Mouse (Mus musculus): ENCODE data around the gene Tesc. TPM values are rescaled to one million over a fixed set of nuclear protein-coding genes. Genes with fewer than 3 reads are reported as not detected.

Gene Tesc
- polyA plus RNA-seq, 1 experiment = 6.1 TPM

GRCm38 (mm10) chr5:118073213-118073773 lies 45.8 kb downstream of the Tesc start:
- 89% methylated on average over 15 of the region's 15 CpGs for WGBS
- TF ChIP-seq CTCF (IDR thresholded peaks at IDR 0.05; ENCODE audit: insufficient read depth, low read length) (no peak), POLR2A (IDR thresholded peaks at IDR 0.05; ENCODE audit: borderline replicate concordance, extremely low read depth, low read depth, low read length) (no peak)
- Histone ChIP-seq H3K4me3 (replicated peaks; ENCODE audit: extremely low read depth, low read depth, low read length) (no peak overlapping the region), H3K4me1 (ENCODE audit: control insufficient read depth, insufficient read depth, low read length) (no peaks in the 10 kb centered on the region; the same call in 1 of the 2 replicates)
- no peak for DNase-seq

GRCm38 (mm10) chr5:118076721-118077592 lies 49.4 kb downstream of the Tesc start:
- TF ChIP-seq CTCF (IDR thresholded peaks at IDR 0.05; ENCODE audit: insufficient read depth, low read length) (no peak), POLR2A (IDR thresholded peaks at IDR 0.05; ENCODE audit: borderline replicate concordance, extremely low read depth, low read depth, low read length) (no peak)
- Histone ChIP-seq H3K4me1 (ENCODE audit: control insufficient read depth, insufficient read depth, low read length) (peaks cover 6% of the 10 kb centered on the region), H3K4me3 (replicated peaks; ENCODE audit: extremely low read depth, low read depth, low read length) (no peak overlapping the region)
- 72% methylated on average over 15 of the region's 15 CpGs for WGBS
- no peak for DNase-seq

- WGBS = 79% methylated on average over 6 of the region's 6 CpGs
- H3K4me3 ChIP-seq (replicated peaks; ENCODE audit: extremely low read depth, low read depth, low read length) = no peak overlapping the region
- no peak for DNase-seq
- no peak for TF ChIP-seq CTCF (IDR thresholded peaks at IDR 0.05; ENCODE audit: insufficient read depth, low read length)
- H3K4me1 ChIP-seq (ENCODE audit: control insufficient read depth, insufficient read depth, low read length) = peaks cover 15% of the 10 kb centered on the region
These were observed 51.0 kb downstream of the Tesc start for GRCm38 (mm10) chr5:118078550-118078949.

- TF ChIP-seq POLR2A (IDR thresholded peaks at IDR 0.05; ENCODE audit: borderline replicate concordance, extremely low read depth, low read depth, low read length) (no peak), CTCF (IDR thresholded peaks at IDR 0.05; ENCODE audit: insufficient read depth, low read length) (no peak)
- no peak overlapping the region for H3K4me3 ChIP-seq (replicated peaks; ENCODE audit: extremely low read depth, low read depth, low read length)
- DNase-seq = no peak
- 76% methylated on average over 6 of the region's 6 CpGs for WGBS
- H3K4me1 ChIP-seq (ENCODE audit: control insufficient read depth, insufficient read depth, low read length) = peaks cover 21% of the 10 kb centered on the region
These were observed 51.8 kb downstream of the Tesc start for GRCm38 (mm10) chr5:118079354-118079753.

GRCm38 (mm10) chr5:118079839-118080250 lies 52.3 kb downstream of the Tesc start:
- TF ChIP-seq POLR2A (IDR thresholded peaks at IDR 0.05; ENCODE audit: borderline replicate concordance, extremely low read depth, low read depth, low read length) (no peak), CTCF (IDR thresholded peaks at IDR 0.05; ENCODE audit: insufficient read depth, low read length) (no peak)
- H3K4me1 ChIP-seq (ENCODE audit: control insufficient read depth, insufficient read depth, low read length) = peaks cover 25% of the 10 kb centered on the region
- WGBS = 81% methylated on average over 11 of the region's 11 CpGs
- H3K4me3 ChIP-seq (replicated peaks; ENCODE audit: extremely low read depth, low read depth, low read length) = no peak overlapping the region
- DNase-seq = no peak

- Histone ChIP-seq H3K4me3 (replicated peaks; ENCODE audit: extremely low read depth, low read depth, low read length) (no peak overlapping the region), H3K4me1 (ENCODE audit: control insufficient read depth, insufficient read depth, low read length) (peaks cover 25% of the 10 kb centered on the region)
- 77% methylated on average over 9 of the region's 9 CpGs for WGBS
- TF ChIP-seq CTCF (IDR thresholded peaks at IDR 0.05; ENCODE audit: insufficient read depth, low read length) (no peak), POLR2A (IDR thresholded peaks at IDR 0.05; ENCODE audit: borderline replicate concordance, extremely low read depth, low read depth, low read length) (no peak)
- DNase-seq = no peak
These were observed 53.9 kb downstream of the Tesc start for GRCm38 (mm10) chr5:118081374-118081949.

GRCm38 (mm10) chr5:118081996-118082395 lies 54.5 kb downstream of the Tesc start:
- no peak for DNase-seq
- no peak for TF ChIP-seq POLR2A (IDR thresholded peaks at IDR 0.05; ENCODE audit: borderline replicate concordance, extremely low read depth, low read depth, low read length)
- TF ChIP-seq CTCF (IDR thresholded peaks at IDR 0.05; ENCODE audit: insufficient read depth, low read length) = no peak
- Histone ChIP-seq H3K4me1 (ENCODE audit: control insufficient read depth, insufficient read depth, low read length) (peaks cover 25% of the 10 kb centered on the region), H3K4me3 (replicated peaks; ENCODE audit: extremely low read depth, low read depth, low read length) (no peak overlapping the region)
- 48% methylated on average over 6 of the region's 6 CpGs for WGBS

GRCm38 (mm10) chr5:118083060-118083638 lies 55.6 kb downstream of the Tesc start:
- WGBS = 37% methylated on average over 12 of the region's 12 CpGs
- Histone ChIP-seq H3K4me3 (replicated peaks; ENCODE audit: extremely low read depth, low read depth, low read length) (no peak overlapping the region), H3K4me1 (ENCODE audit: control insufficient read depth, insufficient read depth, low read length) (peaks cover 25% of the 10 kb centered on the region)
- TF ChIP-seq POLR2A (IDR thresholded peaks at IDR 0.05; ENCODE audit: borderline replicate concordance, extremely low read depth, low read depth, low read length) (no peak), CTCF (IDR thresholded peaks at IDR 0.05; ENCODE audit: insufficient read depth, low read length) (no peak)
- no peak for DNase-seq

- DNase-seq = no peak
- Histone ChIP-seq H3K4me1 (ENCODE audit: control insufficient read depth, insufficient read depth, low read length) (peaks cover 25% of the 10 kb centered on the region), H3K4me3 (replicated peaks; ENCODE audit: extremely low read depth, low read depth, low read length) (no peak overlapping the region)
- WGBS = 50% methylated on average over 10 of the region's 10 CpGs
- TF ChIP-seq POLR2A (IDR thresholded peaks at IDR 0.05; ENCODE audit: borderline replicate concordance, extremely low read depth, low read depth, low read length) = no peak
- no peak for TF ChIP-seq CTCF (IDR thresholded peaks at IDR 0.05; ENCODE audit: insufficient read depth, low read length)
These were observed 56.7 kb downstream of the Tesc start for GRCm38 (mm10) chr5:118084171-118084727.

Measured in lung, adult 2 months (tissue).